Mouse (Mus musculus): ENCODE measurements at regions not wholly inside any gene's neighbourhood (a gene's known extent, or its start where the extent isn't known, plus 50 kb on each side); places are given as distances from the start of the nearest gene placed in this dataset.

DNA sequence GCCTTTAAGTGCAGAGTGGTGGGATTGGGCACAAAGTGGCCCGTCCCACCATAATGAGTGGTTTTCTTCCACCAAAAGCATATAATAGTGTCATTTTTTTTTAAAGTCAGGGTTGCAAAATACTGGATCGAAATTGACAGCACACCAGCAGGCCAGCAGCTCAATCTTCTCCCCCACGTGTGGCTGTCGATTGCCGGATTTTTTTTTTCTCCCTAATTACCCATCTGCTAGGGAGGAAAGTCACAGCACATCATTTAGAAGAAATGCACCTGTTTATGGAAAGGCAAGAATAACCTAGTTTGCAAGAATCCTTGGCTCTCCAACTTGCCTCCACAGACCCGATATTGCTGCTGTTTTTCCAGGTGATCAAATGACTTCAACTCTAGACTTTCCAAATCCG, 464.9 kb downstream of the Dok5 start:
- no peak for TF ChIP-seq CTCF (IDR thresholded peaks at IDR 0.05; ENCODE audit: low read depth)
- no peak for TF ChIP-seq EP300 (IDR thresholded peaks at IDR 0.05; ENCODE audit: low read depth)

Measured in liver, embryonic 14.5 days (tissue).